Mouse (Mus musculus): ENCODE data around the gene Ndufs8. TPM values are rescaled to one million over a fixed set of nuclear protein-coding genes. Genes with fewer than 3 reads are reported as not detected.
A peak's percentile ranks its signal among the peaks of the same experiment; 100 is the strongest.

Gene Ndufs8
- polyA plus RNA-seq, 1 experiment from 2014 or later: 297 TPM

- WGBS: 87% methylated on average over 5 of the region's 5 CpGs
- Histone ChIP-seq H3K4me2 (ENCODE audit: low read depth, low read length) (no peak overlapping the region), H3K4me1 (ENCODE audit: control insufficient read depth, insufficient read depth, low read length) (peaks cover 13% of the 10 kb centered on the region), H3K4me3 (ENCODE audit: low read depth, low read length) (no peak overlapping the region), H3K9ac (ENCODE audit: low read depth, low read length) (no peak overlapping the region), H3K27ac (replicated peaks; ENCODE audit: low read depth, low read length) (no peak overlapping the region), H3K9me3 (ENCODE audit: control insufficient read depth, low read length) (no peaks in the 10 kb centered on the region), H3K27me3 (replicated peaks; ENCODE audit: control insufficient read depth, insufficient read depth, low read length) (no peaks in the 10 kb centered on the region), H3K36me3 (ENCODE audit: control insufficient read depth, insufficient read depth, low read length) (peaks cover 13% of the 10 kb centered on the region)
- ATAC-seq (ENCODE audit: low read depth): no peak
- no peak for DNase-seq (ENCODE audit: low spot score)
Measured at GRCm38 (mm10) chr19:3914535-3914934, 2.0 kb upstream of the Ndufs8 start.

DNA sequence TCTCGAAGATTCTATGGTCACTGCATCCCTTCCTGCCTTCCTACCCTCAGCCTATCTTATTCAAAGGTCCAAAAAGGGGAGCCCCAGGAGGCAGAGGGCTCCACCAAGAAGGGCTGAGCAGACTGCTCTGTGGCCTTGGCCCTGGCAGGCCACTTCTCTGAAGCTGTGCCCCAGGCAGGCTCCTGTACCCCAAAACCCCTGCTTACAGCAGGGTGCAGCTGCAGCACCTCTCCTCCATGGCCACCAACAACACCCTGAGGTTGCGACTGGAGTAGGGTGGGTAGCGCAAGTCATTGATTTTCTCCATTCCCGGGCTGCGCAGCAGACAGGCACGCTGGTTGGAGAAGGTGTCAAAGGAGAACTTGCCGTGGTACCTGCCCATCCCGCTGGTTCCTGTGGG is 1.1 kb upstream of the Ndufs8 start:
- peaks cover 21% of the 10 kb centered on the region for H3K36me3 ChIP-seq (ENCODE audit: control insufficient read depth, insufficient read depth, low read length)

DNA sequence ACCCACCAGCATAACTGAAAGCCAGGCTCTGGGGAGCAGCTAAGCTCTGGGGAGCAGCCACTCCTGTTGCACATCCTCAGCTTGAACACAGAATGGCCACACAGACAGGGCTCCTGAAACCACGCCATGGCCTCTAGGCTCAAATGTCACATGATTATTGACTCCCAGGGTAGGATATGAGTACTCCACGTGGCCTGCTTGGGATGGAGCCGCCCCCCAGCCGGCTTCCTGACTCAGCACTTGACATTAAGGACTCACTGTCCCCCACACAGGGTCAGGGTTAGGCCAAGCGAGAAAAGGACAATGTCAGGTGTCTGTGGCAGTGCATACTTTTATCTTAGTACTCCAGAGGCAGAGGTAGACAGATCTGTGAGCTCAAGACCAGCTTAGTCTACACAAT is 2.4 kb downstream of the Ndufs8 start:
- Histone ChIP-seq H3K4me2 (ENCODE audit: low read depth, low read length) (no peak overlapping the region), H3K27ac (replicated peaks; ENCODE audit: low read depth, low read length) (no peak overlapping the region), H3K4me3 (ENCODE audit: low read depth, low read length) (no peak overlapping the region), H3K4me1 (ENCODE audit: control insufficient read depth, insufficient read depth, low read length) (peaks cover 27% of the 10 kb centered on the region), H3K9ac (ENCODE audit: low read depth, low read length) (no peak overlapping the region), H3K27me3 (replicated peaks; ENCODE audit: control insufficient read depth, insufficient read depth, low read length) (no peaks in the 10 kb centered on the region), H3K9me3 (ENCODE audit: control insufficient read depth, low read length) (no peaks in the 10 kb centered on the region), H3K36me3 (ENCODE audit: control insufficient read depth, insufficient read depth, low read length) (peaks cover 27% of the 10 kb centered on the region)
- DNase-seq (ENCODE audit: low spot score) (no peak), ATAC-seq (ENCODE audit: low read depth) (no peak)
- 76% methylated on average over 5 of the region's 5 CpGs for WGBS

More for the DNA sequence above, 1.1 kb upstream of the Ndufs8 start:
- DNase-seq (ENCODE audit: low spot score): no peak
- peaks cover 13% of the 10 kb centered on the region for H3K4me1 ChIP-seq (ENCODE audit: control insufficient read depth, insufficient read depth, low read length)
- H3K27me3 ChIP-seq (replicated peaks; ENCODE audit: control insufficient read depth, insufficient read depth, low read length): no peaks in the 10 kb centered on the region
- 78% methylated on average over 8 of the region's 8 CpGs for WGBS
- H3K27ac ChIP-seq (replicated peaks; ENCODE audit: low read depth, low read length): no peak overlapping the region
- no peaks in the 10 kb centered on the region for H3K9me3 ChIP-seq (ENCODE audit: control insufficient read depth, low read length)
- H3K9ac ChIP-seq (ENCODE audit: low read depth, low read length): peak overlapping the region; percentile 69
- ATAC-seq (ENCODE audit: low read depth): no peak
- peak overlapping the region; percentile 82 for H3K4me2 ChIP-seq (ENCODE audit: low read depth, low read length)
- peak overlapping the region; percentile 63 for H3K4me3 ChIP-seq (ENCODE audit: low read depth, low read length)

DNA sequence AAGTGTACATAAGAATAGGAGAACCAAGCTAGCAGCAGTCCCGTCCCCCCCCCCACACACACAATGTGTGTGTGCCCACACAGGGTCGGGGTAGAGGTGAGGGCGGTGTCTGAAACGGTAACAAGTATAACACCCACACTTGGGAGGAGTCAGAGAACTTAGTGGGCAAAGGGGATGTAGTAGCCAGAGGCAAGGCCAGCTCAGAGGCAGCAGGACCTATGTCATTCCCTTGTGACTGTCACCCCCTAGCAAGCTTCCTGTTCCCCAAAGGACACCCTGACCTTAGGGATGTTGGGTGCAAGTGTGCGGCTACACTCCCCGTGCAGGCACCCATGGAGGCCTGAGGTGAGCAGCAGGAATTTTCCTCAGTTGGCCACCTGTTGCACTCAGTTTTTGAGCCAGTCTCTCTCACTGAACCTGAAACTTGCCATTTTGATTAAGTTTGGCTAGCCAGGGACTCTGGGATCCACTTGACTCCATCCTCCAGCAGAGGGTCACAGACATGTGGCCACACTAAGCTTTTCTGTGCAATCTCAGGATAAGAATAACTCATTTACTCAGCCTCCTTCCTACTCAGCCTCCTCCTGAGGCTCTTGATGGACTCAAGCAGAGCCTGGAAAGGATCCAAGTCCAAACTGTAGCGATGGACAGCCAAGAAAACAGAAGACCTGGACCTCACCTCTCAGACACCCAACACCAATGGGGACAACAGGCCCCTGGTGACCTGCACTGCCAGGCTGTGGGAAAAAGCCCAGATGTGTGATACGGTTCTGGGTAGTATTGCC is 4.5 kb downstream of the Ndufs8 start:
- ATAC-seq (ENCODE audit: low read depth) (no peak), DNase-seq (ENCODE audit: low spot score) (no peak)
- Histone ChIP-seq H3K27ac (replicated peaks; ENCODE audit: low read depth, low read length) (no peak overlapping the region), H3K9ac (ENCODE audit: low read depth, low read length) (peak overlapping the region; percentile 75; the same call in 1 of the 2 replicates), H3K36me3 (ENCODE audit: control insufficient read depth, insufficient read depth, low read length) (peaks cover 32% of the 10 kb centered on the region), H3K4me1 (ENCODE audit: control insufficient read depth, insufficient read depth, low read length) (peaks cover 29% of the 10 kb centered on the region), H3K4me3 (ENCODE audit: low read depth, low read length) (peak overlapping the region; percentile 68), H3K4me2 (ENCODE audit: low read depth, low read length) (peak overlapping the region; percentile 79), H3K9me3 (ENCODE audit: control insufficient read depth, low read length) (no peaks in the 10 kb centered on the region), H3K27me3 (replicated peaks; ENCODE audit: control insufficient read depth, insufficient read depth, low read length) (no peaks in the 10 kb centered on the region)
- WGBS: 72% methylated on average over 8 of the region's 8 CpGs

DNA sequence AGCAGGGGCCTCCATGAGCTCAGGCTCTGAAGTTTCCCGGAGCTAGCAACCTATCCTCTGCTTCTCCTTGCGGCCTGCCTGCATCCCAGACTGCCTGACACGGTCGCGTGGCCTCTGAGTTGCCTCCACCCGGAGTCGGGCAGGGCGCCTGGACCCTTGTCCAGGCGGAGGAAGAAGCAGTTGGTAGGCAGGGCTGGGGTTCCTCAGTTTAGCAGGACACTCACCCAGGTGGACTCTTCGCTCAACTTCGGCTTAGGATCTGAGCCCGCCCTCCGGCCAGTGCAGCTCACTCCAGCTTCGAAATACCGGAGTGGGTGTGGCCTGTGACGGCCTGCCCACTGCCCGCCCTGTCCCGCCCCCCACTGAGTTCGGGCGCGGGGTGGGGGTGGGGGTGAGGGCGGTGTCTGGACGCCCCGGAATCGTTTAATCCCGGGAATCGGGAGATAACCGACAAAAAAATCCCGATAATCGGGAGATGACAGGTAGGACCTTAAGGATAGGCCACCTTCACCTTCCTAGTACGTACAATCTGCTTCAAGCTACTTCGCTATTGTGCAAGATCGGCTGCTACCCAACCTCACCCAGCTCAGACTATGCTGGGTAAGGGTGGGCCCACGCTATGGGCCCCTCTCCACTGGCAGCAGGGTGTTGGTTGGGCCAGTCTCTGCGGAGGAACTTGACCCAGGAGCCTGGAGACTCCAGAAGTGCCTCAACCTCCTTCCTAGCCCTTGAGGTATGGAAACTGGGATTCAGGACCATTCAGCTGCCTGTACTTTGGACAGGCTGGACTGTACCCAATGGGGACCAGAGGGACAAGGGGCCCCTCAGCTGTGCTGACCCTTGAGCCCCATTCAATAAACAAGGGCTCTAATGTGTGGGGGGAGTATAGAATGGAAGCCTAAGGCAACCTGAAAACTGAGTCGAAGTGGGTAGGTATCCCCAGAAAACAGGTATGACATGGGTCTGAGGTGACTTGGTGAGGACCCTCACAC is 5.5 kb downstream of the Ndufs8 start, which contains the start of gene Tcirg1:
Gene Tcirg1, minus strand, starts transcription at position 339 of the 992 bp plus-strand sequence.
- DNase-seq (ENCODE audit: low spot score) (peak; percentile 90), ATAC-seq (ENCODE audit: low read depth) (peak; percentile 89)
- no peaks in the 10 kb centered on the region for H3K27me3 ChIP-seq (replicated peaks; ENCODE audit: control insufficient read depth, insufficient read depth, low read length)
- H3K4me2 ChIP-seq (ENCODE audit: low read depth, low read length): peak within 1 kb of the TSS; percentile 79
- peak within 1 kb of the TSS; percentile 75 for H3K9ac ChIP-seq (ENCODE audit: low read depth, low read length)
- peaks cover 42% of the 10 kb centered on the region for H3K36me3 ChIP-seq (ENCODE audit: control insufficient read depth, insufficient read depth, low read length)
- peaks cover 29% of the 10 kb centered on the region for H3K4me1 ChIP-seq (ENCODE audit: control insufficient read depth, insufficient read depth, low read length)
- H3K27ac ChIP-seq (replicated peaks; ENCODE audit: low read depth, low read length): peak within 1 kb of the TSS; percentile 68; the same call in 1 of the 2 replicates
- H3K4me3 ChIP-seq (ENCODE audit: low read depth, low read length): peak within 1 kb of the TSS; percentile 68
- 5% methylated on average over 31 of the region's 36 CpGs for WGBS
- no peaks in the 10 kb centered on the region for H3K9me3 ChIP-seq (ENCODE audit: control insufficient read depth, low read length)

DNA sequence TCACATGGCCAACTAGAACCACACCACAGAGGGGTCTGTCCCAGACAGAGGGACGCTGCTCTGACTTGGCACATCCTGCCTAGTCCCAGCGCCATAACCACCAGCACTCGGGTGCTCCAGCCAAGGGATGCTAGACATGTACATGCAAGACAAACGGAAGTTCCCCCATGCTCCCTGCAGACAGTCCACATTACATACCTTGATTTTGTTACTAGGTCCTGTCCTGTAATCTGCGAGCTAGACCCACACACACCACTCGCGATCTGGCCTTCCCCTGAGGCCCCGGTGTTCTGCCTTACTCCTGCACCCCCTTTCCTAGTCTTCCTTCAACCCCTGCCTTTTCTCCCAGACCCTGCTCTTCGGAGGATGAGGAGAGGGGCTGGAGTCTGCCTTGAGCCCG is 6.2 kb downstream of the Ndufs8 start:
- Histone ChIP-seq H3K36me3 (ENCODE audit: control insufficient read depth, insufficient read depth, low read length) (peaks cover 49% of the 10 kb centered on the region), H3K27ac (replicated peaks; ENCODE audit: low read depth, low read length) (peak overlapping the region; percentile 68; the same call in 1 of the 2 replicates), H3K4me2 (ENCODE audit: low read depth, low read length) (peak overlapping the region; percentile 79), H3K27me3 (replicated peaks; ENCODE audit: control insufficient read depth, insufficient read depth, low read length) (no peaks in the 10 kb centered on the region), H3K4me3 (ENCODE audit: low read depth, low read length) (peak overlapping the region; percentile 68), H3K9me3 (ENCODE audit: control insufficient read depth, low read length) (no peaks in the 10 kb centered on the region), H3K9ac (ENCODE audit: low read depth, low read length) (peak overlapping the region; percentile 75), H3K4me1 (ENCODE audit: control insufficient read depth, insufficient read depth, low read length) (peaks cover 23% of the 10 kb centered on the region)
- ATAC-seq (ENCODE audit: low read depth): 0 out of 2 replicates have a peak, but pooled peaks have one; percentile 7
- no peak for DNase-seq (ENCODE audit: low spot score)
- 23% methylated on average over 10 of the region's 10 CpGs for whole genome bisulfite sequencing

GRCm38 (mm10) chr19:3905261-3905969 is 7.2 kb downstream of the Ndufs8 start:
- Histone ChIP-seq H3K4me1 (ENCODE audit: control insufficient read depth, insufficient read depth, low read length) (peaks cover 23% of the 10 kb centered on the region), H3K27me3 (replicated peaks; ENCODE audit: control insufficient read depth, insufficient read depth, low read length) (no peaks in the 10 kb centered on the region), H3K9ac (ENCODE audit: low read depth, low read length) (peak overlapping the region; percentile 52), H3K36me3 (ENCODE audit: control insufficient read depth, insufficient read depth, low read length) (peaks cover 48% of the 10 kb centered on the region), H3K4me2 (ENCODE audit: low read depth, low read length) (peak overlapping the region; percentile 79), H3K4me3 (ENCODE audit: low read depth, low read length) (peak overlapping the region; percentile 68), H3K27ac (replicated peaks; ENCODE audit: low read depth, low read length) (peak overlapping the region; percentile 68), H3K9me3 (ENCODE audit: control insufficient read depth, low read length) (no peaks in the 10 kb centered on the region)
- ATAC-seq (ENCODE audit: low read depth) (no peak), DNase-seq (ENCODE audit: low spot score) (peak; percentile 66)
- 24% methylated on average over 6 of the region's 6 CpGs for WGBS

GRCm38 (mm10) chr19:3904363-3904675 is 8.3 kb downstream of the Ndufs8 start:
- Histone ChIP-seq H3K27ac (replicated peaks; ENCODE audit: low read depth, low read length) (no peak overlapping the region), H3K4me3 (ENCODE audit: low read depth, low read length) (no peak overlapping the region), H3K9me3 (ENCODE audit: control insufficient read depth, low read length) (no peaks in the 10 kb centered on the region), H3K4me2 (ENCODE audit: low read depth, low read length) (peak overlapping the region; percentile 79), H3K36me3 (ENCODE audit: control insufficient read depth, insufficient read depth, low read length) (peaks cover 47% of the 10 kb centered on the region), H3K4me1 (ENCODE audit: control insufficient read depth, insufficient read depth, low read length) (peaks cover 23% of the 10 kb centered on the region), H3K9ac (ENCODE audit: low read depth, low read length) (no peak overlapping the region), H3K27me3 (replicated peaks; ENCODE audit: control insufficient read depth, insufficient read depth, low read length) (no peaks in the 10 kb centered on the region)
- DNase-seq (ENCODE audit: low spot score) (no peak), ATAC-seq (ENCODE audit: low read depth) (no peak)
- WGBS: 51% methylated on average over 10 of the region's 10 CpGs

Measured in embryonic facial prominence, embryonic 14.5 days (tissue).